Mouse (Mus musculus): ENCODE data around the gene Saxo1.

The Saxo1 gene

GRCm38 (mm10) chr4:86422586-86422985 lies 135.5 kb downstream of the Saxo1 start:
- DNase-seq (ENCODE audit: low spot score): no peak

GRCm38 (mm10) chr4:86416401-86417025 lies 141.6 kb downstream of the Saxo1 start:
- DNase-seq (ENCODE audit: low spot score): no peak

GRCm38 (mm10) chr4:86413388-86413787 lies 144.7 kb downstream of the Saxo1 start:
- DNase-seq (ENCODE audit: low spot score): no peak

- DNase-seq (ENCODE audit: low spot score): no peak
Observed at GRCm38 (mm10) chr4:86410946-86411345, 147.2 kb downstream of the Saxo1 start.

GRCm38 (mm10) chr4:86408421-86408820 lies 149.7 kb downstream of the Saxo1 start:
- no peak for DNase-seq (ENCODE audit: low spot score)

- DNase-seq (ENCODE audit: low spot score): no peak
Observed at GRCm38 (mm10) chr4:86407200-86407527, 151.0 kb downstream of the Saxo1 start.

GRCm38 (mm10) chr4:86406501-86407199 lies 151.5 kb downstream of the Saxo1 start:
- DNase-seq (ENCODE audit: low spot score): no peak

- DNase-seq (ENCODE audit: low spot score): no peak
Observed at GRCm38 (mm10) chr4:86401116-86401515, 157.0 kb downstream of the Saxo1 start.

- no peak for DNase-seq (ENCODE audit: low spot score)
Observed at GRCm38 (mm10) chr4:86397470-86397869, 160.7 kb downstream of the Saxo1 start.

- DNase-seq (ENCODE audit: low spot score): no peak
Observed at GRCm38 (mm10) chr4:86396672-86397288, 161.3 kb downstream of the Saxo1 start.

GRCm38 (mm10) chr4:86395636-86396035 lies 162.5 kb downstream of the Saxo1 start:
- DNase-seq (ENCODE audit: low spot score): no peak
